In genomic region chr7:139364936-139365830, GRCm38 (mm10) we compare ENCODE assay signal across 8 mouse cellular contexts. TPM values are rescaled to one million over a fixed set of nuclear protein-coding genes. Genes with fewer than 3 reads are reported as not detected.
DNase-seq lines count a peak whose midpoint lies in the region; ATAC-seq and TF ChIP-seq lines count a peak whose summit lies in the region.

No protein-coding gene starts in this region.

- no peaks in the 10 kb centered on the region for H3K36me3 ChIP-seq in heart, embryonic 10.5 days
- no peaks in the 10 kb centered on the region for H3K36me3 ChIP-seq in limb, embryonic 14.5 days (ENCODE audit: control insufficient read depth, insufficient read depth, low read length)

- no peaks in the 10 kb centered on the region for H3K27me3 ChIP-seq in heart, embryonic 10.5 days (ENCODE audit: insufficient read depth, poor library complexity, severe bottlenecking)
- no peaks in the 10 kb centered on the region for H3K27me3 ChIP-seq in limb, embryonic 14.5 days (ENCODE audit: control insufficient read depth, insufficient read depth, low read length)

- H3K4me1 ChIP-seq in heart, embryonic 10.5 days = peaks cover 95% of the 10 kb centered on the region
- peaks cover 67% of the 10 kb centered on the region for H3K4me1 ChIP-seq in limb, embryonic 14.5 days (ENCODE audit: control insufficient read depth, insufficient read depth, low read length)

- H3K9me3 ChIP-seq in heart, embryonic 10.5 days = no peaks in the 10 kb centered on the region
- no peaks in the 10 kb centered on the region for H3K9me3 ChIP-seq in limb, embryonic 14.5 days (ENCODE audit: control insufficient read depth, low read length)

- WGBS in heart, embryonic 10.5 days = 31% methylated on average over 13 of the region's 13 CpGs
- WGBS in limb, embryonic 14.5 days = 57% methylated on average over 13 of the region's 13 CpGs

- DNase-seq in adrenal gland, adult 2 months = peak; percentile 34
- DNase-seq in adrenal gland, postnatal 10 days = no peak
- peak; percentile 42 for DNase-seq in ES-CJ7 (ENCODE audit: low read depth, low spot score)
- no peak for DNase-seq in heart, embryonic 10.5 days (ENCODE audit: low spot score)
- DNase-seq in limb, embryonic 14.5 days (ENCODE audit: low spot score) = no peak
- no peak for DNase-seq in spleen, postnatal 10 days (ENCODE audit: low spot score in 2 of 2)
- no peak for DNase-seq in urinary bladder, postnatal 25 days (ENCODE audit: low spot score)
- no peak for DNase-seq in urinary bladder, postnatal 36 days (ENCODE audit: low spot score in 2 of 2)

- H3K9ac ChIP-seq in limb, embryonic 14.5 days (ENCODE audit: low read depth, low read length, severe bottlenecking) = no peak overlapping the region

- no peak for ATAC-seq in limb, embryonic 14.5 days (ENCODE audit: low FRiP score, low read depth)

- TF ChIP-seq POLR2A in limb, embryonic 14.5 days (IDR thresholded peaks at IDR 0.05; ENCODE audit: borderline replicate concordance, extremely low read depth, insufficient read depth, insufficient read length) = no peak

- no peak overlapping the region for H3K4me2 ChIP-seq in limb, embryonic 14.5 days (replicated peaks; ENCODE audit: low read depth, low read length, severe bottlenecking)

- H3K4me3 ChIP-seq in heart, embryonic 10.5 days = peak overlapping the region; percentile 36; the same call in 1 of the 2 replicates
- no peak overlapping the region for H3K4me3 ChIP-seq in limb, embryonic 14.5 days (replicated peaks; ENCODE audit: low read length)

- H3K27ac ChIP-seq in heart, embryonic 10.5 days = peak overlapping the region; percentile 96
- H3K27ac ChIP-seq in limb, embryonic 14.5 days (replicated peaks; ENCODE audit: low read depth, low read length) = peak overlapping the region; percentile 83

RNA-seq across cellular contexts. Expression of gene Inpp5a, which starts 23.7 kb away (rescaled TPM):
- 100 to 1,000 TPM in 1 of 2 experiments, 10 to 100 TPM in 1; 89.7 to 103 TPM for total RNA-seq in adrenal gland, adult 2 months (2021)
- polyA plus RNA-seq in adrenal gland, adult 2 months (2012; rRNA removed) = 41.5 and 46.2 TPM in 2 replicates
- total RNA-seq in adrenal gland, postnatal 10 days (2021) = 10 to 100 TPM; 59.4 to 64.1 TPM
- polyA plus RNA-seq in heart, embryonic 10.5 days (2016; fragmentation: Nextera tagmentation; extraction: Ambion mirVana) = 46.9 and 60.9 TPM in 2 replicates
- 29.0 and 29.9 TPM in 2 replicates for polyA plus RNA-seq in limb, embryonic 14.5 days (2012; rRNA removed)
- polyA plus RNA-seq in limb, embryonic 14.5 days (2014; fragmentation: Nextera tagmentation; extraction: Ambion mirVana) = 39.5 and 39.7 TPM in 2 replicates

Comparison
In these comparisons a context has a peak if more than half of its experiments do, and no peak if none do; other contexts are left out.
1. DNase-seq: peak in adrenal gland, adult 2 months (single experiment) and ES-CJ7 (single experiment); none in adrenal gland, postnatal 10 days (single experiment), heart, embryonic 10.5 days (single experiment), limb, embryonic 14.5 days (single experiment), spleen, postnatal 10 days (0 of 2), urinary bladder, postnatal 25 days (single experiment) and urinary bladder, postnatal 36 days (0 of 2).